Mouse (Mus musculus) embryo, embryonic 10.5 days (tissue): Measurements from ENCODE around the gene Itgb1.

ENCODE experiments used
- DNase-seq: peaks from one replicate; pipeline ENCODE4 v3.0.0-alpha.2; 2015; ENCODE audit warnings: low spot score

The Itgb1 gene

DNA sequence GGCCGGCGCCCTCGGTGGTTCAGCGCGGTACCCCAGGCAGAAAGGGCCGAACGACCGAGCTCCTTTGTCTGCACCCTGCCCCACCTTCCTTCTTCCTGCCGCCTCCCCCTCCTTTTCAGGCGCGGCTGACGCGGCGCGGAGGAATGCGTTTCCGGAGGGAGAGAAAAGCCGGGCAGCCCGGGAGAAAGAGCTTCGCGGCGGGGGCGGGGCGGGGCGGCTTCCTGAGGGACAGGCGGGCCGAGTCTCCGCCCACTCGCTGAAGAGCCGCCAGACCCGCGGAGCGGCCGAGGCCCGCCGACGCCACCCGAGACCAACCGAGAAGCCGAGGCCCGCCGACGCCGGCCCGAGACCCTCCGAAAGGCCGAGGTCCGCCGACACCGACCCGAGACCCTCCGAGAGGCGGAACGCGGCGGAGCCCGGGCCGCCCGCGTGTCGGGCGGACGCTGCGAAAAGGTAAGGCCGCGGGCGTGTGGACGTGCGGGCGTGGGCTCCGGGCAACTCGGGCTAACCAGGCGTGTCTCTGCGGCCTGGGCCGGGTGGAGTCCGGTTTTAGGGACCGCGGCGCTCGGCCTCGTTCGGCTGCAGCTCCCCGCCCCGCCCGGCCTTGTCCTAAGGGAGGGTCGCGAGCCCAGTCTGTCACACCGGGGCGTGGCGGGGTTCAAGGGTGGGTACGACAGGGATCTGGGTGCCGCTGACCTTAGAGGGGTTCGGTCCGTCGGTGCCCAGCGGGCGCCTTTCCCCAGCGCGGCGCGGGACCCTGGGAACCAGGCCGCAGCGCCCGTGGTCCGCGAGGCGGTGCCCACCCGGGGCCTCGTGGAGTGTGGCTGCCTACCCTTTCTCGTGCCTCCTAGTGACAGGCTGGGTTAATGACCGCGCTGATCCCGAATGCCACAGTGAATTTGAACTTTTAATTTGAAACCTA, at the start of gene Itgb1:
TSS of gene Itgb1 (plus strand) at position 148 of the 922 bp plus-strand sequence.
- DNase-seq: peak; percentile 95

DNA sequence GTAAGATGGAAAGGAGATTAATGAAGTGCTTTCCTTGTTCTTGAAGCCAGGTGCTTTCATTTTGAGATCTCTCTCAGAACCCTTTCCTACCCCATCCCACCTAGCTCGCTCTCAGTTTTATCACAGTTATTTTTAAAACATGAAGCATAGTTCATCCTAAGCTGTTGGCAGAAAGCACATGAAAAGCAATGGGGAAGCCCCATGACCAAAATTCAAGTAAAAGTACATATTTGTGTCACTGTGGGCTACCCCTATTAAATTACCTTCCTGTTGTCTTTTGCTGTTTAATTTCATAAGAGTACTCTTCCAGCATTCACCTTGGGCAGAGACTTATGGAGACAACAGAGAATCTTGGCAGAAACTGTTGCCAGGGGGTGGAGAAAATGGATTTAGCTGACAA, 42.4 kb upstream of the Itgb1 start:
- DNase-seq: no peak

DNA sequence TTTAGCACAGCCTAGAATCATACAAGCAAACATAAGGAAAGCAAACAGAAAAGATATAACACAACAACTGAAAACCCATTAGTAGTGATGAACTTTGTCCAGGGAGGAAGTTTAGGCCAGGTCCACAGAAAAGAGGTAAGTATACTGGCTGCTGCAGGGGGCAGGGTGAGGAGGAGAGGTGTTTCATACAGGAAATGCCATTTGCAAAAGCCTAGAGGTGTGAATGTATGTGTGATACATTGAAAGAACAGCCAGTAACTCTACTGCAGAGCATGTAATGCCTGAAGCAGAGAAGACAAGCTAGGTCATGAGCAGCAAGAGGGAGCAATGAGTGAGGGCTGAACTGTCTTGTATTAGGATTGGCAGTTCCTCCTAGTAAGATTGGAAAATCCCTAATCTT, 40.0 kb upstream of the Itgb1 start:
- no peak for DNase-seq

DNA sequence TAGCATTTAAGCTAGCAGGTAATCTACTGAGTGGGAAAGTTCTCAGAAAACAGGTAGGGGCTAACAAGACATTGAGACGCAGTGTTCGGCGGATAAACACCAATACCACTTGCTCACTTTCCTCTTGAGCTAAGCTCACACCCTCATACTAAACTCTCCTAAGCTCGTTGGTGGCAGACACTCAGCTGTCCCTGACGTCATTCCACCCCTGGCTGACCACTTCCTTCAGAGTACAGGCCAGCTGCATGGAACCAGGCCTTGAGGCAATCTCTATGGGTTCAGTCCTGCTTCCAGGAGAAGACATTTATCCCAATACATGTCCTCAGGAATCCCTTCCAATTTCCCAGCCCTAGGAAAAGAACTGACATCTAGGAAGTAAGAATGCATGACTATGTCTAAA, 39.0 kb upstream of the Itgb1 start:
- DNase-seq: no peak

DNA sequence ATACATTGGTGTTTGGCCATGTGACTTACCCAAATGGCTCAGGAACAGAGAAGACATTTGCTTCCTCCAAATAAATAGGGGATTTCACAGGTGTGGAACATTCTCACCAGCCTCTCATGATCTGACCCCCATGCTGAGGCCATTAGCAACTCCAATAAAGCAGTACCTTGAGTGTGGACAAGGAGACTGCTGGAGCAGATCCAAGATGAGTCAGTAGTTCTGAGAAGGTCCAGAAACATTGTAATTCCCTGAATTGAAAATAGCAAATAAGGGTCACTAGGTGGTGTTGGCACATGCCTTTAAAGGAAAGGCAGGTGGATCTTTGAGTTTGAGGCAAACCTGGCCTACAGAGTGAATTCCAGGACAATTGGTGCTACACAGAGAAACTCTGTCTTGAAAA, 37.4 kb upstream of the Itgb1 start:
- DNase-seq: no peak

DNA sequence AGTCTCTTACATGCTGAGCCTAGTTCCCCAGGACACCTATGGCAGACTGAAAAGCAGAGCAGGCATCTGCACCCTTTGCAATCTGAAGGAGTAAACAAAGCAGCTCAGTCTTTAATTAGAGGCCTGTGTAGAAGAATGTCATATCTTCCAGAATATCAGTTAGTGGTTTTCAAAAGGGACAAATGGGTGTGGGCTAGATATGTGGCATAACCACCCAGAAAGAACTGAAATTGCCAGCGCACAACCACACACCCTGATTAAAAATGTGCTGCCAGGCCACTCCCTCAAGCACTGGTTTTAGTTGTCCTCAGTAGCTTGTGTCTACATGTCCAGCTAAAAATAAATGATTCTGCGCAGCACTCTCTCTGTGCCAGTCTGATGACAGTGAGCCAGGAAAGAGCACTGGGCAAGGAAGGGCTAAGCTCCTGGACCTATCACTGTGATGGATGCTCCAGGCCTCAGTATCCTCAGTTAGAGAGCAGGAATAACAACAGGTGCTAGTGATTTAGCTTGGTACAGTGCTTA, 35.1 kb upstream of the Itgb1 start:
- DNase-seq: no peak

DNA sequence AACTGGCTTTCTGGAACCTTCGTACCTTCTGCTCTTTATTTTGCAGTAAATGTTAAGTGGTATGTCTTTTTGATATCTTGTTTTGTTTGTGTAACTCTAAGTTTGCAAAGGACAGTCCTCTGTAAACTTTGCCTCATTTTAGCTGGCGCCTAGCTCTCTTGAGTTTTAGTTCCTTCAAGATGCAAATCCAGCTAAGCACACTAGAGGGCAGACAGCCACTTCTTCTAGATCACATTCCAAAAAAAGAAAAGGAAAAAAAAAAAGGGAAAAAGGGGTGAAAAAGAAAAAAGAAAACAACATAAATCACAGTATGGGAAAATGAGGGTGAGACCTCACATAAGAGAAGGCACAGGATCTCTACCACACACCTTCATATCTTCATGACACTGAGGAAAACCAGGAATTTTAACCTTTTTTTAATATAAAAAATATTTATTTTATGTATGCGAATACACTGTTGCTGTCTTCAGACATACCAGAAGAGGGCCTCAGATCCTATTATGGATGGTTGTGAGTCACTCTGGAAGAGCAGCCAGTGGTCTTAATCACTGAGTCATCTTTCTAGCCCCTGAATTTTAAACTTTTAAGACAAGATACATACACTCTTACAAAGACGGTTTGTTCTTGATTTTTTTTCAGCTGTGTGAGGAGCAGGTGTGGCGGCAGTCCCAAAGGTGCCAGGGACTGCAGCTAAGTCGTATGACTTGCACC, 32.9 kb upstream of the Itgb1 start:
- peak; percentile 83 for DNase-seq

DNA sequence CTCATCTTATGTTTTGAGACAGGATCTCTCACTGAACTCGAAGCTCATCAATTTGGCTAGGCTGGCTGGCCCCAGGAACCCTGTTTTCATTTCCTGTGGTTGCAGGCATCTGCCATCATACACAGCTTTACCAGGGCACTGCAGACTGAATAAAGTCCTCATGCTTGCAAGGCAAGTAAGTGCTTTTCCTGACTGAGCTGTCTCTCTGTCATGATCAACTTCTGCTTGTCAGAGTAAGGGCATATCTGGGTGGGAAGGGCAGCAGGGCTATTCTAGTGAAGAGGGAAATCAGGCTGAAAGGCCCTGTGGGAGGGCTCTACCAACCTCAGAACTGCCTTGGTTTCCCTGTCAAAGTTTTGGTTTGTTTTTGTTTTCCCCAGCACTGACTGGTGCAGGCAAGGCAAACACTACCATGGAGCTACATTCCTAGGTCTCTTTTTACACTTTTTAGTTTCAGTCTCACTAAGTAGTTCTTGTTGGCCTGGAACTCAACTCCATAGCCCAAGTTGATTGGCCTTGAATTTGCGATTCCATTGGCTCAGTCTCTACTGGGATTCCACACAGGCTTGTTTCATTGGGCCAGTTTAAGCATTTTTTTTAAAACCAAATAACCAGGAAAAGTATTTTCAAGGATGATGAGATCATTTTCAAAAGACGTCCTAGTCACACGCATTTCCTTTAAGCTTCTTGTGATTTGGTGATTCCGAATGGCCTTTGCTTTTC, 31.7 kb upstream of the Itgb1 start:
- no peak for DNase-seq

DNA sequence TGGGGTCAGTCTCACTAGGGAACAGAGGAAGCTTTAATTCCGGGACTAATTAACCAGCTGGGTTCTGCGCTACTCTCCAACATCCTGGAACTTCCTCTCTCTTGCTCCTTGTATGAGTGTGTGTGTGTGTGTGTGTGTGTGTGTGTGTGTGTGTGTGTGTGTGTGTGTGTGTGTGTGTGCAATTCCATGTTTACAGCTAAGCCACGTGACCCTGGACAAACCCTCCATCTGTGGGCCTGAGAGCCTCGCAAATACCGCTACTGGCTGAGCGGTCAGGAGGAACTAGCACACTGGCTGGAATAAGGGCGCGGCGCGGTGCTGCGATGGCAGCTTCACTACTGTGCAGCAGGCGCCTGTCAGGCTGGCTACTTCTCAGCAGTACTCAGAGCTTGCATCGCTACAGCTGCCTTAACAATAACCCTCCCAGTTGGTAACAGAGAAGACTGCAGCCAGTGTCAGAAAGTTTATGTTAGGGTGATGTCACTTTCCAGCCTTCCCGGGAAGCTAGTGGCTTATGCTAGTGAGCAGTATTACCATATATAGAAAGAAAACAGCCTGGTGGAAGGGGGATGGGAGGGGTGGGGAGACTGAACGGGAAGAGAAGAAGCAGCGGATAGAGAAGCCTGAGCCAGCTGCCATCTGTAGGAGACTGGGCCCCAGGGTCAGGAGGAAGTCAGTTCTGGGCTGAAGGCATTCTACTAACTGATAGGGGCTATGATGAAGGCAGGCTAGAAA, 30.9 kb upstream of the Itgb1 start:
- DNase-seq: peak; percentile 90

DNA sequence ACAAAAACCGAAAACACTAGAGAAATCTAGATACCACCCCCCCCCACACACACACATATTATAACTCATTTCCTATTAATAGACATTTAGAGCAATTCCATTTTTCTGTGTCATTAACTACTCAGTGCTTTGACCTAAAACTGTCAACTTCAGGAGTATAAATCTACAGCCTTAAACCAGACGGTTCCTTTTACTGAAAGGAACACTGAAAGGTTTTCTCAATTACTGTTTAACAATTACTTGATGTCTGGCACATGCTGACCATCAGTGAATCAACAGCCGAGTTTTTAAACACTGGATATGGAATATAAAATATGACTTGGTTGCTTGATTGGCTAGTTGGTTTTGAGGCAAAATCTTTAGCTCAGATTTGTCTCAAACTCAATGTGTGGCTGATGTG, 23.3 kb upstream of the Itgb1 start:
- no peak for DNase-seq

DNA sequence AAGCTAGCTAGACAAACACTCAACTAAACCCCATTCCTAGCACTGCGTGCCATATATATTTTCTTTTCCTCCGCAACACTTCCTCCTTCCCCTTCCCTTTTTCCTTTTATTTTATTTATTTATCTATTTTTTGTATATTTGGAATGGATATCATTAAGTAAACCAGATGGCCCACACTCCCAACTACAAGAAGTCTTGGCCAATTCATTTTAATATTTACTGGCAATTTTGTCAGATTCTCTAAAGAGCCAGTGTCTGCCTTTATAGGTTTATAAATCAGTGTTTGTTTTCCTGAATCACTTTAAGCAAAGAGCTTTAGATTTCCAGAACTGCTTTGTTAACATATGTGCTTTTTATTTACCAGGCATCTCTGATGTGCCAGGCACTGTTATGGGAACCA, 22.8 kb upstream of the Itgb1 start:
- DNase-seq: no peak

DNA sequence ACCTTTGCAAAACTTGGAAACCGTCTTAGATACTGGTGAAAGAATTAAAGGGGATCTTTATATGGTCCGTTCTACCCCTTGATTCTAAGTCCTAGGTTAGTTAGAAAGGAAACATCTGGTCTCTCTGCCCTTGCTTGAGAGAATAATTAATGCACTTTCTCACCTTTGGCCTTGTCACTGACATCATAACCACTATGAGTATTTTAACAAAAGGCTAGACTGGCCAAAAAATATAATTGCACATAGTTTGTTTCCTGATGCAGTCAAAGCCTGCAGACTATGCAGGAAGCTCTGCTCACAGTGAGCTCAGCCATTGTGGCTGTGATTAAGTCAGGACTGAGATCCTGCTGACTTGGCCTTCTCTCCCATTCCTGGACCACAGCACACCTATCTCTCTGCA, 22.3 kb upstream of the Itgb1 start:
- no peak for DNase-seq

DNA sequence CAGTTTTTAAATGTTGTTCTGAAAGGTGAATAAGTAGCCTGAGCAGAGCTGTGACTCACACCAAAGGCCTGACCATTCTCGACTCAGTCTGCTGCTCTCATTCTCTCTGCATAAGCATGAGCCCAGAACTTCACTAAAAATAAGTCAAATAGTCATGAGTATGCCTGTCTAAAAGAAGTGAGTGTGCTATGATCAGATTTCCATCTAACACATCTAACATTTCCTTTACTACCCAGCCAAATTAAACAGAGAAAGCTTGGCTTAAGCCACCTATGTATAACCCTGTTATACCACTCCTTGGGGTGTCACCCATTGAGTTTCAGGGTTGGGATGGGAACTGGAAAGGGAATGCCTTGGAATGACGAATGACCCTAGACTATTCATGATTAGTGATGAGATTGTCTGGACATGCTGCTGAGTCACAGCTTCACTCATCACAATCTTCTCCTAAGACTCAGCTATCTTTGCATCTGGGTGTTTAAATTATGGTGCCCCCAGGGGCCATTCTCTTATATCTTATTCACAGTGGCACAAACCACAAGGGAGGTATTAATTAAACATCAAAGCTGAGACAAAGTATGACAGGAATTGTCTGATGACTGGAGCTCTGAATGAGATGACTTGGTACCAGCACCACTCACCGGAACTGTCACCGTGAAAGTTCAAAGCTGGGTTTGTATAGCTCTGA, 18.7 kb upstream of the Itgb1 start:
- no peak for DNase-seq

DNA sequence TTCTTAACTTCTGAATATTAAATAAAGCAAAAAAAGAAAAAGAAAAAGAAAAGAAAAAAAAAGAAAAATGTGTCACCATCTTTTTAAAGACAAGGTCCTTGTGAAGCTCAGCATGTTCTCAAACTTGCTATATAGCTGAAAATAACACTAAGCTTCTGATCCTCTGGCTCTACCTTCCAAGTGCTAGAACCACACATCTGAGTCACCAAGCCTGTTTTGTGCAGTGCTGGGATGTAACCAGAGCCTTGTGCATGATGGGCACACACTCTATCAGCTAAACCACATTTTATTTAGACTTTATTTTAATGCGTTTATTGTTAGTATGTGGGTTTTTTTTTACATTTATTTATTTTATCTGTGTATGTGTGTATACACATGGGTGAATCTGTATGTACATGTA, 13.6 kb upstream of the Itgb1 start:
- DNase-seq: no peak

DNA sequence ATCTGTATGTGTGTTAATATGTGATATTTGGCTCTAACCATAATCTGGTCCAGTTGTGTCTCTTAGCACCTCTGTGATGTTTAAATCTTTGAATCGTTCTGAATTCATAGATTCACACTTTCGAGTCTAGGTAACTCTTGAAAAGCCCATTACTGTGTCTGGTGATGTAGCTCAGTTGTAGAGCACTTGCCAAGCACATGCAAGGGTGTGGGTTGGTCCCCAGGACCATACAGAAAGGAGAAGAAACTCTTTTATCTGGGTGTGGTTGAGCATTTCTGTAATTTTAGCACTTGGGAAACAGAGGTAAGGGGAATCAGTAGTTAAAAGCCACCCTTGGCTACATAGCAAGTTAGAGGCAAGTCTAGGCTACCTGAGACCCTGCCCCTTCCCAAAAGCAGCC, 13.0 kb upstream of the Itgb1 start:
- DNase-seq: no peak

DNA sequence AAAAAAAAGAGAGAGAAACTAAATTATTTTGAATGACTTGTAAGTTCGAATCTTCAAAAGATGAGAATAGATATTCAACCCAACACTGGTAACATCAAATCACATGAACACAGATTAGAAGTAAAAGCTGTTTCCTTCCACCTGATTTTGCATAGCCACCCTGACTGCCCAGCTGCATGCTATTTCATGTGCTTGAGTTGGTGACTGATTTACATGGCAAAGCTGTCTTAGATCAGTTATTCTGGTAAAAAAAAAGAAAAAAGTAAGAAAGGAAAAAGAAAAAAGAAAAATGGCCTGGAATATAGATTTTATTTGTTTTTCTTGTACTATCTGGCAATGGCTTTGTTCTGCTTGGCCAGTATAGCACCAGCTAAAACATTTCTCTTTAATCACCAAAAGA, 12.5 kb upstream of the Itgb1 start:
- DNase-seq: no peak

DNA sequence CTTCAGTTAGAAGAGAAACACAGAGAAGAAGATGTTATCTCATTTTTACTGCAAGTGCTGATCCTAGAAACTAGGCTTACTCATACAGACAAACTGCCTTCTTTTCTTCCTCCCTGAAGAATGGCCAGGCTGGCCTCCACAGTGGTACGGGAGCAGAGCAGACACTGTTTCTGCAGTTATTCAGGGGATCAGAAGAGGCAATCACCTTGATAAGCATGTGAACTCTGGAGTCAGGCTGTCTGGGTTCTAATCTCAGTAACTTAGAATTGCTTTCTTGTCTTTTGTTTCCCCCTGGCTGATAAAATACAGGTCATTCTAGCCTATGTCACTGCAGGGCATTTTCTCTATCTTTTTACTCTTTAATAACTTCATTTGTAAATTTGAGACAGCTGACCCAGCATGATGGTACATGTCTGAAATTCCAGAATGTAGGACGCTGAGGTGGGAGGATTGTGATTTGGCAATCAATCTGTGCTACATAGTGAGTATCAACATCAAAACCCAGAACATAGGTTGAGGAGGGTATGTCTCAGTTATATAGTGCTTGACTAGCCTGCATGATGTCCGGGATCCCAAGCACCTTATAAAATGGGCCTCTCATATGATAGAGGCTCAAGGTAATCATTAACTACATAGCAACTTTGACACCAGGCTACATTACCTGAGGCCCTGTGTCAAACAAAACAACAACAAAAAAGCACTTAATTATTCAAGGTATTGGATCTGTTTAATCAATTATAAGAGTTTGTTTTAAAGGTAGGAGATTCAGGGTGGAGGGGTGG, 9.4 kb upstream of the Itgb1 start:
- no peak for DNase-seq

DNA sequence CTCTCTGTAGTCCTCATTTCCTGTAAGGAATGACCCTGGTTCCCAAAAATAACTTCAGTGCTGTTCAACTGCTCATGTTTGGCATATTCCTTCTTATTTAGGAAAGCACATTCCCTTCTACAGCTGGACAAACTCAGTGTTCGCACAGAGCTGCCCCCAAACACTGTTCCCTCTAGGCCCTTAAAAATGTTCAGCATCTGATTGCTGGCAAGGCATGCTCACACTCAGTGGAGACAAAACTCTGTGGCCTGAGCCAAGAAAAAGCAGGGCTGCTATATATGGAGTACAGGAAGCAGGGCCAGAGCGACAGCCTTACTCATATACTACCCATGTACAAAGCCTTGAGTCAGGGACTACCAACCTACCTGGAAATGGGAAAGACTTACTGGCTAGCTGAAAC, 5.5 kb upstream of the Itgb1 start:
- DNase-seq: no peak

DNA sequence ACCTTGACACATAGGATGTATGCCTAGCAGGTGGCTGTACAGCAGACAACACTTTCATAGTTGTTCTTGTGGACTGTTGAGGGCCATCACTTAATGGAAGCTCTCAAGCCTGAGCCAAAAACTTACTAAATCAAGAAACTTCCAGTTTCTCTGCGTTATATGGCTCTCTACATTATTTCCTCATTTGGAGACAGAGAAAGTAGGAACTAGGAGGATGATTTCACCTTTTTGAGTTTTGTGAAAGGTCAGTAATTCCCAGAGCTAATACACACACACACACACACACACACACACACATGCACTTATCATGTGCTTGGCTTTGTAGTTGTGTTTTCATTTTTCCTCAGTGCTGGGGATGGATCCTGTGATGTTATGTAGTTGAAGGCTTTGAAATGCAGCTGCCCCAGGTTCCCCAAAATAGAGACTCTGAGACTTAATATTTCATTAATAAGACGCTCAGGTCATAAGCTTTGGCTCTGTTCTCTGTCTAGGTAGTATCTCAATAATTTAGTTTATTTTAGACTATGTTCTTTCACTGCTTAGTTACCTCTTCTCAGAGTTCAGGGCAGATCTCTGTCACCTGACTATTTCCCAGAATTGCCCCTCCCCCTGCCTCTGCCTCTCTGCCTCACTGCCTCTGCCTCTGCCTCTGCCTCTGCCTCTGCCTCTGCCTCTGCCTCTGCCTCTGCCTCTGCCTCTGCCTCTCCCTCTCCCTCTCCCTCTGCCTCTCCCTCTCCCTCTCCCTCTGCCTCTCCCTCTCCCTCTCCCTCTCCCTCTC, 4.7 kb upstream of the Itgb1 start:
- no peak for DNase-seq

DNA sequence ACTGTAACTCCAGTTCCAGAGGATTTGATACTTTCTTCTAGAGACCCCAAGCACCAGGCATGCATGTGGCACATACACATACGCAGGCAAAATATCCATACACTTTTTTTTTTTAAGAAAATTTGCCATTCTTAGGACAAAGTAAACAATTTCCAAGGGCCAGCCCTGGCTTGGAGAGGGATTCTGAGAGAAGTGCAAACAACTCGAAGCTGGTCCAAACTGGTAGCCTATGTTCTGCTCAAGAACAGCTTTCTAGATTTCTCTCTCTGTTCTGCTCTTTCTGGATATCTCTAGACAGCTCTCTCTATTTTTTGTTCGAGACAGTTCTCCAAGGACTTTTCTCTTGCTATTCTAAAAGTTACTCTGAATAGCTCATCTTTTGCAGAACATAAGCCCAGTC, 3.5 kb upstream of the Itgb1 start:
- DNase-seq: no peak
